Mouse (Mus musculus) intestine, embryonic 16.5 days (tissue): Measurements from ENCODE around the gene Plcb1. TPM values are rescaled to one million over a fixed set of nuclear protein-coding genes. Genes with fewer than 3 reads are reported as not detected.
"Not testable (repeated sequence)": the region's sequence is repeated elsewhere in the genome, so short reads cannot be mapped to it uniquely, and the experiment has no call there.

ENCODE experiments used
- ATAC-seq: fragments of 200-750 bp; cut with Nextera tagmentation; 2 replicates; pipeline ENCODE4 v1.8.0; 2017; ENCODE audit warnings: moderate TSS enrichment, moderate library complexity
- H3K27ac ChIP-seq: fragments of 300-500 bp; sonication (generic); 2 replicates; pipeline ENCODE4 v1.5.1; 2014; ENCODE audit warnings: mild to moderate bottlenecking, low read length
- H3K27me3 ChIP-seq: fragments of 300-500 bp; sonication (generic); replicated peaks from 2 replicates; pipeline ENCODE4 v1.6.1; 2014; ENCODE audit warnings: low read length, control low read depth, mixed read lengths; ENCODE audit not compliant: control insufficient read depth, insufficient read depth
- H3K36me3 ChIP-seq: fragments of 300-500 bp; sonication (generic); 2 replicates; pipeline ENCODE4 v1.6.1; 2014; ENCODE audit warnings: low read length, control low read depth; ENCODE audit not compliant: control insufficient read depth, insufficient read depth
- H3K4me1 ChIP-seq: fragments of 300-500 bp; sonication (generic); 2 replicates; pipeline ENCODE4 v1.6.1; 2014; ENCODE audit warnings: low read length, control low read depth, mixed read lengths; ENCODE audit not compliant: control insufficient read depth, insufficient read depth
- H3K4me2 ChIP-seq: fragments of 300-500 bp; sonication (generic); 2 replicates; pipeline ENCODE4 v1.6.1; 2014; ENCODE audit warnings: low read depth, low read length, control low read depth
- H3K4me3 ChIP-seq: fragments of 300-500 bp; sonication (generic); 2 replicates; pipeline ENCODE4 v1.5.1; 2014; ENCODE audit warnings: mild to moderate bottlenecking, low read length
- H3K9ac ChIP-seq: fragments of 300-500 bp; sonication (generic); 2 replicates; pipeline ENCODE4 v1.6.1; 2014; ENCODE audit warnings: low read depth, low read length
- H3K9me3 ChIP-seq: fragments of 300-500 bp; sonication (generic); 2 replicates; pipeline ENCODE4 v1.6.1; 2016; ENCODE audit warnings: low read length, control low read depth; ENCODE audit not compliant: control insufficient read depth
- WGBS: fragments of 180-500 bp; shearing (Covaris S2); extraction: QIAGEN DNeasy Blood & Tissue Kit; methylation state at CpG from one replicate; pipeline ENCODE4 v1.1.7; 2014; 5-methylcytosine and 5-hydroxymethylcytosine counted together
- polyA plus RNA-seq: library from polyadenylated mRNA; unstranded; fragments of >200 nt; fragmentation: Nextera tagmentation; extraction: Ambion mirVana; gene quantifications from 2 replicates; pipeline ENCODE4 v1.2.1, GENCODE M21; 2015

Plcb1 gene
- polyA plus RNA-seq, 1 experiment from 2014 or later, result 7.8 TPM

GRCm38 (mm10) chr2:135356311-135356710 lies 570.4 kb downstream of the Plcb1 start:
- Histone ChIP-seq H3K9ac (no peak overlapping the region), H3K27ac (no peak overlapping the region), H3K27me3 (no peaks in the 10 kb centered on the region), H3K9me3 (no peaks in the 10 kb centered on the region), H3K36me3 (no peaks in the 10 kb centered on the region), H3K4me2 (no peak overlapping the region), H3K4me1 (no peaks in the 10 kb centered on the region), H3K4me3 (no peak overlapping the region)
- 33% methylated on average over 1 of the region's 1 CpGs for WGBS
- no peak for ATAC-seq

- ATAC-seq, result peak; percentile 26; the same call in 1 of the 2 replicates
- Histone ChIP-seq H3K9ac (no peak overlapping the region), H3K27ac (no peak overlapping the region), H3K4me2 (no peak overlapping the region), H3K36me3 (no peaks in the 10 kb centered on the region), H3K4me3 (no peak overlapping the region), H3K4me1 (no peaks in the 10 kb centered on the region), H3K27me3 (no peaks in the 10 kb centered on the region), H3K9me3 (no peaks in the 10 kb centered on the region)
- 24% methylated on average over 1 of the region's 1 CpGs for WGBS
Observed at GRCm38 (mm10) chr2:135361798-135362197, 575.9 kb downstream of the Plcb1 start.

GRCm38 (mm10) chr2:135362948-135363347 lies 577.1 kb downstream of the Plcb1 start:
- Histone ChIP-seq H3K4me1 (no peaks in the 10 kb centered on the region), H3K27ac (no peak overlapping the region), H3K9me3 (no peaks in the 10 kb centered on the region), H3K4me2 (no peak overlapping the region), H3K27me3 (no peaks in the 10 kb centered on the region), H3K36me3 (no peaks in the 10 kb centered on the region), H3K9ac (no peak overlapping the region), H3K4me3 (no peak overlapping the region)
- 80% methylated on average over 5 of the region's 5 CpGs for WGBS
- no peak for ATAC-seq

GRCm38 (mm10) chr2:135370259-135370835 lies 584.5 kb downstream of the Plcb1 start:
- no peak overlapping the region for H3K27ac ChIP-seq
- 63% methylated on average over 10 of the region's 10 CpGs for WGBS

GRCm38 (mm10) chr2:135380796-135381195 lies 594.9 kb downstream of the Plcb1 start:
- H3K36me3 ChIP-seq, H3K9me3 ChIP-seq, H3K4me3 ChIP-seq, H3K4me2 ChIP-seq, H3K27me3 ChIP-seq, H3K27ac ChIP-seq, ATAC-seq, H3K4me1 ChIP-seq, H3K9ac ChIP-seq: not testable (repeated sequence)
- WGBS, result 46% methylated on average over 7 of the region's 7 CpGs

More at GRCm38 (mm10) chr2:135370259-135370835, 584.5 kb downstream of the Plcb1 start:
- Histone ChIP-seq H3K4me3 (no peak overlapping the region), H3K4me1 (no peaks in the 10 kb centered on the region), H3K9me3 (no peaks in the 10 kb centered on the region), H3K27me3 (no peaks in the 10 kb centered on the region), H3K9ac (no peak overlapping the region), H3K4me2 (no peak overlapping the region), H3K36me3 (no peaks in the 10 kb centered on the region)
- no peak for ATAC-seq

GRCm38 (mm10) chr2:135381396-135381795 lies 595.5 kb downstream of the Plcb1 start:
- Histone ChIP-seq H3K4me2 (no peak overlapping the region), H3K9ac (no peak overlapping the region), H3K27me3 (no peaks in the 10 kb centered on the region), H3K4me3 (no peak overlapping the region), H3K27ac (no peak overlapping the region), H3K36me3 (no peaks in the 10 kb centered on the region), H3K4me1 (no peaks in the 10 kb centered on the region), H3K9me3 (no peaks in the 10 kb centered on the region)
- WGBS, result 81% methylated on average over 1 of the region's 1 CpGs
- no peak for ATAC-seq

GRCm38 (mm10) chr2:135387990-135388389 lies 602.1 kb downstream of the Plcb1 start:
- ATAC-seq, result no peak
- no peak overlapping the region for H3K4me2 ChIP-seq
- H3K9ac ChIP-seq, result no peak overlapping the region
- no peaks in the 10 kb centered on the region for H3K36me3 ChIP-seq
- 64% methylated on average over 9 of the region's 9 CpGs for WGBS
- H3K27me3 ChIP-seq, result no peaks in the 10 kb centered on the region
- no peak overlapping the region for H3K4me3 ChIP-seq
- no peaks in the 10 kb centered on the region for H3K4me1 ChIP-seq
- H3K9me3 ChIP-seq, result no peaks in the 10 kb centered on the region
- H3K27ac ChIP-seq, result no peak overlapping the region

GRCm38 (mm10) chr2:135394698-135395097 lies 608.8 kb downstream of the Plcb1 start:
- no peak for ATAC-seq
- 77% methylated on average over 3 of the region's 3 CpGs for whole genome bisulfite sequencing
- H3K36me3 ChIP-seq, result no peaks in the 10 kb centered on the region

GRCm38 (mm10) chr2:135396375-135396774 lies 610.5 kb downstream of the Plcb1 start:
- Histone ChIP-seq H3K9ac (no peak overlapping the region), H3K4me1 (no peaks in the 10 kb centered on the region), H3K4me3 (no peak overlapping the region), H3K27me3 (no peaks in the 10 kb centered on the region), H3K9me3 (no peaks in the 10 kb centered on the region), H3K4me2 (no peak overlapping the region), H3K36me3 (no peaks in the 10 kb centered on the region), H3K27ac (no peak overlapping the region)
- 67% methylated on average over 3 of the region's 3 CpGs for WGBS
- no peak for ATAC-seq

More at GRCm38 (mm10) chr2:135394698-135395097, 608.8 kb downstream of the Plcb1 start:
- Histone ChIP-seq H3K4me2 (no peak overlapping the region), H3K9me3 (no peaks in the 10 kb centered on the region), H3K27me3 (no peaks in the 10 kb centered on the region), H3K27ac (no peak overlapping the region), H3K4me3 (no peak overlapping the region), H3K4me1 (no peaks in the 10 kb centered on the region), H3K9ac (no peak overlapping the region)

GRCm38 (mm10) chr2:135397970-135398369 lies 612.1 kb downstream of the Plcb1 start:
- H3K27me3 ChIP-seq, result no peaks in the 10 kb centered on the region
- no peak for ATAC-seq
- no peaks in the 10 kb centered on the region for H3K36me3 ChIP-seq
- no peak overlapping the region for H3K27ac ChIP-seq
- no peaks in the 10 kb centered on the region for H3K4me1 ChIP-seq
- H3K4me3 ChIP-seq, result no peak overlapping the region
- no peaks in the 10 kb centered on the region for H3K9me3 ChIP-seq
- H3K4me2 ChIP-seq, result no peak overlapping the region
- 87% methylated on average over 2 of the region's 2 CpGs for WGBS
- no peak overlapping the region for H3K9ac ChIP-seq
